Mouse (Mus musculus): ENCODE data around the gene Apobec4.

- TF ChIP-seq CTCF (IDR thresholded peaks at IDR 0.05; ENCODE audit: extremely low read depth, insufficient read depth, low read length) (no peak), POLR2A (IDR thresholded peaks at IDR 0.05; ENCODE audit: extremely low read depth, insufficient read depth, low read length) (no peak)
These were observed 39.3 kb upstream of the Apobec4 start for GRCm38 (mm10) chr1:152711037-152711436.

Measured in cortical plate, adult 2 months (tissue).